Mouse (Mus musculus) heart, postnatal 0 days (tissue): ENCODE data around the gene Prdm11.

ENCODE experiments used
- CTCF ChIP-seq: IDR thresholded peaks from 2 replicates; pipeline ENCODE4 v1.5.1; 2016; ENCODE audit warnings: antibody characterized with exemption, control low read depth, low read depth
- EP300 ChIP-seq: IDR thresholded peaks from 2 replicates; pipeline ENCODE4 v1.6.1; 2016; ENCODE audit warnings: antibody characterized with exemption, low read depth

- TF ChIP-seq CTCF: no peak
- TF ChIP-seq EP300: no peak
These were observed 30.9 kb downstream of the Prdm11 start for GRCm38 (mm10) chr2:93015041-93015440.
